Mouse (Mus musculus): ENCODE measurements around the gene Dysf.

GRCm38 (mm10) chr6:84142481-84142880 is 134.1 kb downstream of the Dysf start:
- TF ChIP-seq CTCF (IDR thresholded peaks at IDR 0.05; ENCODE audit: low read depth) (no peak), EP300 (IDR thresholded peaks at IDR 0.05; ENCODE audit: low read depth) (no peak)

All from liver, embryonic 14.5 days (tissue).